Mouse (Mus musculus): ENCODE results near the gene Trip4. TPM values are rescaled to one million over a fixed set of nuclear protein-coding genes. Genes with fewer than 3 reads are reported as not detected.
A peak's percentile ranks its signal among the peaks of the same experiment; 100 is the strongest.

The Trip4 gene
- polyA plus RNA-seq, 1 experiment from 2014 or later, result 27.5 TPM

DNA sequence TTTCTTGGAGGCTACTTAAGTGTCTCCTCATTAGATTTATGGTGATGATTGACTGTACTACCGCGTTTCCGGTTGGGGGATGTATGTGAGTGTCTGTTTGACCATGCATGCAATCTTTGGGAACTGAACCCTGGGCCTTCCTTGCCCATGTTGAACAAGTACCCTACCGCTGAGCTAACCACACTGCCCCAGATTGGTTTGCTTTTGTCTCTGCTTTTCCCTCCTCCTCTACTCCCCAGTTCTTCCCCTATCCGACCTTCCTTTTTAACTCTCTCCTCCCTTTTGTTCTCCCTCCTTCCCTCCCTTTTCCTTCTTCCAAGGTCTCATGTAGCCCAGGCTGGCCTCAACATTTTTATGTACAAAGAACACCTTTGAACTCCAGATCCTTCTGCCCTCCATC lies 17.5 kb downstream of the Trip4 start:
- 4% methylated on average over 5 of the region's 5 CpGs for WGBS
- H3K27ac ChIP-seq, result no peak overlapping the region

GRCm38 (mm10) chr9:65890143-65890628 lies 18.4 kb downstream of the Trip4 start, which contains the start of gene Pclaf:
Pclaf (plus strand) TSS chr9:65890237.
- peaks cover 22% of the 10 kb centered on the region for H3K4me1 ChIP-seq
- H3K27me3 ChIP-seq, result no peaks in the 10 kb centered on the region
- H3K9ac ChIP-seq, result peak within 1 kb of the TSS; percentile 66
- 0% methylated on average over 21 of the region's 21 CpGs for WGBS
- peaks cover 24% of the 10 kb centered on the region for H3K36me3 ChIP-seq (ENCODE audit: poor library complexity, severe bottlenecking)
- H3K4me2 ChIP-seq, result peak within 1 kb of the TSS; percentile 78
- peak within 1 kb of the TSS; percentile 58 for H3K4me3 ChIP-seq
- ATAC-seq, result peak; percentile 93
- no peaks in the 10 kb centered on the region for H3K9me3 ChIP-seq (replicated peaks)
- H3K27ac ChIP-seq, result no peak within 1 kb of the TSS

More for the DNA sequence above, 17.5 kb downstream of the Trip4 start:
- Histone ChIP-seq H3K4me3 (peak overlapping the region; percentile 58), H3K9me3 (replicated peaks) (no peaks in the 10 kb centered on the region), H3K27me3 (no peaks in the 10 kb centered on the region), H3K4me1 (peaks cover 17% of the 10 kb centered on the region), H3K9ac (peak overlapping the region; percentile 66), H3K36me3 (ENCODE audit: poor library complexity, severe bottlenecking) (peaks cover 32% of the 10 kb centered on the region), H3K4me2 (peak overlapping the region; percentile 78)
- no peak for ATAC-seq

GRCm38 (mm10) chr9:65884564-65885315 lies 23.9 kb downstream of the Trip4 start:
- H3K9me3 ChIP-seq (replicated peaks), result no peaks in the 10 kb centered on the region
- H3K4me2 ChIP-seq, result peak overlapping the region; percentile 72
- peaks cover 13% of the 10 kb centered on the region for H3K4me1 ChIP-seq
- peaks cover 6% of the 10 kb centered on the region; the same call in 1 of the 2 replicates for H3K36me3 ChIP-seq (ENCODE audit: poor library complexity, severe bottlenecking)
- under 1% methylated on average over 37 of the region's 37 CpGs for WGBS
- H3K9ac ChIP-seq, result peak overlapping the region; percentile 75
- no peaks in the 10 kb centered on the region for H3K27me3 ChIP-seq
- ATAC-seq, result peak; percentile 95
- peak overlapping the region; percentile 16; the same call in 1 of the 2 replicates for H3K27ac ChIP-seq
- H3K4me3 ChIP-seq, result peak overlapping the region; percentile 59

- ATAC-seq, result no peak
- Histone ChIP-seq H3K4me2 (no peak overlapping the region), H3K4me1 (no peaks in the 10 kb centered on the region), H3K36me3 (ENCODE audit: poor library complexity, severe bottlenecking) (peaks cover 53% of the 10 kb centered on the region), H3K27me3 (no peaks in the 10 kb centered on the region), H3K4me3 (no peak overlapping the region), H3K27ac (no peak overlapping the region), H3K9me3 (replicated peaks) (no peaks in the 10 kb centered on the region), H3K9ac (no peak overlapping the region)
- 75% methylated on average over 1 of the region's 1 CpGs for WGBS
Observed at GRCm38 (mm10) chr9:65859656-65860055, 48.9 kb downstream of the Trip4 start.

DNA sequence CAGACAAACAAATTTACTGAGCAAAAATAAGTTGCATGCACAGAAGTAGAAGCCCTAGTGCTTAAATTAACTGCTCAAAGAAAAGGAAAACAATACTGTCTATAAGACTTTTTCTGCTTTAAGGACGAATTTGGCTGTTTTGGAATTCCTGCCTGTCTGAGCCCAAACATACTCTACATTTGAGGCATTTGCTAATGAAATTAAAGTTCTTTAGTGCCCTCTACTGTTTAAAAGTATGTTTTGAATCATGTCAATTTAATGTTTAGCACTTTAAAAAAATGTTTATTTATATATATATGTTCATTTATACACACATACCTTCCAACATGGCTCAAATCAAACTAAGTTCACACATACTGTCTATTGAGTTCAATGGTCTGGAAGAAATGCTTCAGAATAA lies 58.4 kb downstream of the Trip4 start:
- no peaks in the 10 kb centered on the region for H3K9me3 ChIP-seq (replicated peaks)
- H3K27ac ChIP-seq, result no peak overlapping the region
- H3K4me1 ChIP-seq, result peaks cover 13% of the 10 kb centered on the region
- H3K27me3 ChIP-seq, result no peaks in the 10 kb centered on the region
- no peak overlapping the region for H3K4me2 ChIP-seq
- 12% methylated on average over 1 of the region's 1 CpGs for WGBS
- no peak overlapping the region for H3K4me3 ChIP-seq
- ATAC-seq, result no peak
- H3K36me3 ChIP-seq (ENCODE audit: poor library complexity, severe bottlenecking), result peaks cover 11% of the 10 kb centered on the region
- no peak overlapping the region for H3K9ac ChIP-seq

- H3K4me3 ChIP-seq, result no peak overlapping the region
- H3K4me2 ChIP-seq, result no peak overlapping the region
- peaks cover 30% of the 10 kb centered on the region for H3K4me1 ChIP-seq
- H3K9me3 ChIP-seq (replicated peaks), result no peaks in the 10 kb centered on the region
- H3K27me3 ChIP-seq, result no peaks in the 10 kb centered on the region
- no peak for ATAC-seq
- no peak overlapping the region for H3K27ac ChIP-seq
- no peak overlapping the region for H3K9ac ChIP-seq
- H3K36me3 ChIP-seq (ENCODE audit: poor library complexity, severe bottlenecking), result peaks cover 4% of the 10 kb centered on the region; the same call in 1 of the 2 replicates
Observed at GRCm38 (mm10) chr9:65848154-65848553, 60.4 kb downstream of the Trip4 start.

GRCm38 (mm10) chr9:65844421-65845165 lies 64.0 kb downstream of the Trip4 start:
- Histone ChIP-seq H3K4me2 (0 out of 2 replicates have a peak overlapping the region, but pooled peaks have one; percentile 13), H3K4me3 (no peak overlapping the region), H3K27ac (peak overlapping the region; percentile 62; the same call in 1 of the 2 replicates), H3K9me3 (replicated peaks) (no peaks in the 10 kb centered on the region), H3K27me3 (no peaks in the 10 kb centered on the region), H3K9ac (no peak overlapping the region), H3K36me3 (ENCODE audit: poor library complexity, severe bottlenecking) (no peaks in the 10 kb centered on the region; the same call in 1 of the 2 replicates), H3K4me1 (peaks cover 30% of the 10 kb centered on the region)
- ATAC-seq, result no peak
- 29% methylated on average over 7 of the region's 7 CpGs for WGBS

- no peak overlapping the region for H3K4me2 ChIP-seq
- H3K4me3 ChIP-seq, result no peak overlapping the region
- H3K27me3 ChIP-seq, result no peaks in the 10 kb centered on the region
- WGBS, result 97% methylated on average over 1 of the region's 1 CpGs
- no peak overlapping the region for H3K27ac ChIP-seq
- H3K9ac ChIP-seq, result no peak overlapping the region
- peaks cover 10% of the 10 kb centered on the region for H3K36me3 ChIP-seq (ENCODE audit: poor library complexity, severe bottlenecking)
- H3K4me1 ChIP-seq, result peaks cover 22% of the 10 kb centered on the region
- H3K9me3 ChIP-seq (replicated peaks), result no peaks in the 10 kb centered on the region
- ATAC-seq, result no peak
Observed at GRCm38 (mm10) chr9:65839841-65840240, 68.8 kb downstream of the Trip4 start.

- Histone ChIP-seq H3K36me3 (ENCODE audit: poor library complexity, severe bottlenecking) (peaks cover 10% of the 10 kb centered on the region), H3K4me3 (no peak overlapping the region), H3K9ac (no peak overlapping the region), H3K4me2 (no peak overlapping the region), H3K4me1 (peaks cover 34% of the 10 kb centered on the region), H3K9me3 (replicated peaks) (no peaks in the 10 kb centered on the region), H3K27me3 (no peaks in the 10 kb centered on the region), H3K27ac (no peak overlapping the region)
- ATAC-seq, result no peak
Observed at GRCm38 (mm10) chr9:65836916-65837315, 71.7 kb downstream of the Trip4 start.

DNA sequence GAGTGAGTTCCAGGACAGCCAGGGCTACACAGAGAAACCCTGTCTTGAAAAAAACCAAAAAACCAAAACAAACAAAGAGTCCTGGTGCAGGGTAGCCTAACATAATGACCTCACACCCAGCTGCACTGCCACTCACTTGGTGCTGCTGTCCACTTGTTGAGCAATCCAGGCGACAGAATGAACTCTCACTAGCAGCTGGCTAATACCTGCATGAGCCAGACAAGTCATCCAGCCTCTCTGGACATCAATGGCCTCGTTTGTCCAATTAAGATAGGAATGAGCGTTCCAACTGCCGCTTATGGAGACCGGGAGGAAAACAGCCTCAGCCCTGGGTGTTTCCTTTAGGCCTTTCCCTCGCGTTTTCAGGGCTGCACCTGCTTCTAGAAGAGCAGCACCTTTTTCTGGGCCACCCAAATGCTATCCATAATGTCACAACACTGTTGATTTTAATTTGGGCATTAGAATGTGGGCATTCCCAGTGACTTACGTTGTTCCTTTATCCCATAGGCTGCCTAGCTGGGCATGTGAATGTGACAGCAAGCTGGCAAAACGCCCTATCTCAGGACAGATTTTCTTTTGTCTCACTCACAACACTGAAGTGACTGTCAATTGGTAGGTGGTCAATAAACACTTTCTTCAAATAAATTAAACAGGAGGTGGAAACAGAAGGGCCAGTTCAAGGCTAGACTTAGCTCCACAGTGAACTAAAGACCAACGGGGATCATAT lies 73.8 kb downstream of the Trip4 start:
- Histone ChIP-seq H3K9ac (no peak overlapping the region), H3K4me1 (peaks cover 53% of the 10 kb centered on the region), H3K36me3 (ENCODE audit: poor library complexity, severe bottlenecking) (peaks cover 10% of the 10 kb centered on the region), H3K27ac (peak overlapping the region; percentile 74), H3K4me2 (peak overlapping the region; percentile 11; the same call in 1 of the 2 replicates), H3K9me3 (replicated peaks) (no peaks in the 10 kb centered on the region), H3K4me3 (no peak overlapping the region), H3K27me3 (no peaks in the 10 kb centered on the region)
- ATAC-seq, result peak; percentile 77
- WGBS, result 12% methylated on average over 10 of the region's 10 CpGs

DNA sequence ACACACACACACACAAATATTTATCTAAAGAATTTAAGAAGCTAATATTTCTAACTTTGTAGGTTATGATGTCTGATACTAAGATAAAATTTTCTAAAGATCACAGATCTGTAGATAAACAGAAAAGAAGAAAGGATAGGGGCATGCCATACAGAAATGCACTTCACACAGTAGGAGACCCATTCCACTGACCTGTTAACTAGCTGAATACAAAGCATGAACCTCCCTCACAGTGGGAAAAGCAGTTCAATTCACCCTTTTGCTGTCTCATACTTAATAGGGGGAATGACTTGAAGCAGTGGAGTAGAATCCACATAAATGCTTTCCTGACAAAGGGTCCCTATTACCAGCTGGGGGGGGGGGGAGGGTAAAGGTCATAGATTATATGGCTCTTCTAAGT lies 75.0 kb downstream of the Trip4 start:
- Histone ChIP-seq H3K9ac (no peak overlapping the region), H3K27me3 (no peaks in the 10 kb centered on the region), H3K4me1 (peaks cover 55% of the 10 kb centered on the region), H3K36me3 (ENCODE audit: poor library complexity, severe bottlenecking) (peaks cover 9% of the 10 kb centered on the region), H3K9me3 (replicated peaks) (no peaks in the 10 kb centered on the region), H3K4me3 (no peak overlapping the region), H3K4me2 (no peak overlapping the region), H3K27ac (peak overlapping the region; percentile 74)
- ATAC-seq, result no peak

Measured in forebrain, embryonic 13.5 days (tissue).